Mouse (Mus musculus) heart, embryonic 13.5 days (tissue): ENCODE measurements around the gene Il18r1. TPM values are rescaled to one million over a fixed set of nuclear protein-coding genes. Genes with fewer than 3 reads are reported as not detected.

Source experiments
- ATAC-seq: fragments of 200-750 bp; cut with Nextera tagmentation; 2 replicates; pipeline ENCODE4 v1.8.0; 2017; ENCODE audit warnings: moderate TSS enrichment; ENCODE audit not compliant: insufficient number of reproducible peaks, low FRiP score, low TSS enrichment; ENCODE audit errors: extremely low read depth
- H3K27ac ChIP-seq: fragments of 300-500 bp; sonication (generic); replicated peaks from 2 replicates; pipeline ENCODE4 v1.5.1; 2015; ENCODE audit warnings: moderate library complexity, mild to moderate bottlenecking, inconsistent platforms
- H3K27me3 ChIP-seq: fragments of 300-500 bp; sonication (generic); replicated peaks from 2 replicates; pipeline ENCODE4 v1.6.1; 2015; ENCODE audit warnings: mild to moderate bottlenecking, inconsistent platforms
- H3K36me3 ChIP-seq: fragments of 300-500 bp; sonication (generic); 2 replicates; pipeline ENCODE4 v1.6.1; 2015; ENCODE audit warnings: mild to moderate bottlenecking, inconsistent platforms
- H3K4me1 ChIP-seq: fragments of 300-500 bp; sonication (generic); 2 replicates; pipeline ENCODE4 v1.6.1; 2015; ENCODE audit warnings: inconsistent platforms
- H3K4me2 ChIP-seq: fragments of 300-500 bp; sonication (generic); 2 replicates; pipeline ENCODE4 v1.6.1; 2015; ENCODE audit warnings: inconsistent platforms, mild to moderate bottlenecking, moderate library complexity
- H3K4me3 ChIP-seq: fragments of 300-500 bp; sonication (generic); 2 replicates; pipeline ENCODE4 v1.5.1; 2015; ENCODE audit warnings: moderate library complexity, mild to moderate bottlenecking, inconsistent platforms
- H3K9ac ChIP-seq: fragments of 300-500 bp; sonication (generic); 2 replicates; pipeline ENCODE4 v1.6.1; 2015; ENCODE audit warnings: inconsistent platforms, mild to moderate bottlenecking, moderate library complexity
- H3K9me3 ChIP-seq: fragments of 300-500 bp; sonication (generic); 2 replicates; pipeline ENCODE4 v1.6.1; 2016; ENCODE audit warnings: inconsistent platforms
- WGBS: fragments of 180-500 bp; shearing (Covaris S2); methylation state at CpG from one replicate; pipeline ENCODE4 v1.1.7; 2015; ENCODE audit warnings: mixed read lengths; 5-methylcytosine and 5-hydroxymethylcytosine counted together
- polyA plus RNA-seq: library from polyadenylated mRNA; unstranded; fragments of >200 nt; fragmentation: Nextera tagmentation; extraction: Ambion mirVana; gene quantifications from 2 replicates; pipeline ENCODE4 v1.2.1, GENCODE M21; 2015

Il18r1 gene
- polyA plus RNA-seq, 1 experiment from 2014 or later: not detected

DNA sequence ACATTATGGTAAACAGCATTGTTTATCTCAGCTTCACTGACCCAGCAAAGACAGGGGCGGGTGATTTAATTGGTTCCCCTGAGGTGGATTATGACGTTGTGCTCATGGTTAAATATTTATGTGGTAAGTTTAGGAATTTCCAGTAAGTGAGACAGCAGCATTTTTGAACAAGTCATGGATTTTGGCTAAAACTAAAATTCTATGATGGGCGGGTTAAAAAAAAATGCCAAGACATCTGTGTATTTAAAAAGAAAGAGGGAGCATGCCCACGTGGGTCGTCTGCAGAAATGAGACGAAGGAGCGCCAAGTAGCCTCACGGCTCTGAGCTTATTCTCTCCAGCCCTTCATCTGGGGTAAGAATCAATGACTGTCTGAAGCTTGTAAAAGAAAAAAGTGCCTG lies 25.8 kb upstream of the Il18r1 start:
- no peak overlapping the region for H3K4me3 ChIP-seq
- H3K36me3 ChIP-seq: no peaks in the 10 kb centered on the region
- H3K4me2 ChIP-seq: no peak overlapping the region
- no peaks in the 10 kb centered on the region for H3K4me1 ChIP-seq
- H3K9me3 ChIP-seq: no peaks in the 10 kb centered on the region
- no peak for ATAC-seq
- H3K27ac ChIP-seq: no peak overlapping the region
- WGBS: 72% methylated on average over 8 of the region's 8 CpGs
- no peak overlapping the region for H3K9ac ChIP-seq
- H3K27me3 ChIP-seq: no peaks in the 10 kb centered on the region

DNA sequence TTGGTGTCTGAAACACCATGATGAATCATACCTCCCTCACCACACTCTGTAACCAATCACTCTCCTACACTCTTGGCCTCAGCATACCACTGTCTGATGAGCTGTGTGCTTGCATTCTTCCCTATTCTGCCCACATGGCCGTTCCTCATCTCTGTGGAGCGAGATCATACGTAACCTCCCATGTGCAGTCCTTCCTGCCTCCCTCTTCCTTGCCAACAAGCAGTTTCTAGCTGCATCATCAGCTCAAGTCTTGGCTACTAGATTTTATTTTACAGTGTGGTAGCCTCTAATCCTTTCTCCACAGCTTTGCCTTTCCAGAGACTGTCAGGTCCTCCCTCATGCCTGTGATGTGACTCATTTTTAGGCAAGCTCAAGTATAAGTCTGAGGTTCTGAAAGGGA lies 20.6 kb upstream of the Il18r1 start:
- WGBS: 59% methylated on average over 3 of the region's 3 CpGs
- Histone ChIP-seq H3K9ac (no peak overlapping the region), H3K27ac (no peak overlapping the region)

DNA sequence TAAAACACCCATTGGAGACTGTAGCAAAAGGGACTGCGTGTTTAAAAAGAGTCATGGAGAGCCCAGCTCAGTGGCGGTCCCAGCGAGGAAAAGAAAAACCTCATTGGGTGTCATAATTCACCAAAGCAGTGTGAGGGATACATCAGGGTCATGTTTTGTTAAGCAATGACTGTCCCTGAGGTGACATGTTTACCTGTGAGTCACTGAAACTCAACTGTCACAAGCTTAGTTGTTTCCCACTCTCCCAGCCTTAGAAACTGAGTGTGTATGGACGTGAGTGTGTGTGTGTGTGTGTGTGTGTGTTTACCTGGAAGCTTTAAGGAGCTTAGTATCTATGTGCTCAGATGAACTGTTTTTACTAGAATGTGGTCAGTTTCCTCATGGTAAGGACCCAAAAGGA lies 2.0 kb downstream of the Il18r1 start:
- Histone ChIP-seq H3K4me3 (no peak overlapping the region), H3K36me3 (no peaks in the 10 kb centered on the region), H3K9ac (no peak overlapping the region), H3K4me1 (no peaks in the 10 kb centered on the region), H3K27ac (no peak overlapping the region), H3K9me3 (no peaks in the 10 kb centered on the region), H3K4me2 (no peak overlapping the region), H3K27me3 (peaks cover 14% of the 10 kb centered on the region; the same call in 1 of the 2 replicates)
- no peak for ATAC-seq
- WGBS: 88% methylated on average over 4 of the region's 4 CpGs

More for the DNA sequence above, 20.6 kb upstream of the Il18r1 start:
- Histone ChIP-seq H3K4me3 (no peak overlapping the region), H3K9me3 (no peaks in the 10 kb centered on the region), H3K4me2 (no peak overlapping the region), H3K27me3 (no peaks in the 10 kb centered on the region), H3K4me1 (no peaks in the 10 kb centered on the region), H3K36me3 (no peaks in the 10 kb centered on the region)
- no peak for ATAC-seq

DNA sequence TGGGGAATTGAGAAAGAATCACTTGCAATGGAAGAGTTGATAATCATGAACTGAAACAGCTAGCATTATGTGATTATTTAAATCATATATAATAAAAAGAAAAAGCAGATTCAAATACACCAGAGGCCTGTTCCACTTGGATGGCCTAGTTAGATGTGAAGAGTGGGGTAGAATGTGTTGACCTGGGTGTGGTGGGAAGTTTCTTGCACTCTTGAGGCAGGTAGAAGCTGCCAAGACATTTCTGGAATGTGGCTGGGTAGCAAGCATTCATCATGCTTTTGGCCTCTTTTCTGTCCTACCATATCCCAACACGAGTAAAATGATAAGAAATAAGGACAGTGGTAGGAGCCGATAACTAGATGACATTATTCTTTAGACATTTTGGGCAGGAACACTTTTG lies 3.5 kb downstream of the Il18r1 start:
- 51% methylated on average over 2 of the region's 2 CpGs for WGBS
- no peak overlapping the region for H3K9ac ChIP-seq
- H3K4me2 ChIP-seq: no peak overlapping the region
- ATAC-seq: no peak
- H3K4me3 ChIP-seq: no peak overlapping the region
- H3K9me3 ChIP-seq: no peaks in the 10 kb centered on the region
- H3K4me1 ChIP-seq: no peaks in the 10 kb centered on the region
- H3K27ac ChIP-seq: no peak overlapping the region
- peaks cover 8% of the 10 kb centered on the region; the same call in 1 of the 2 replicates for H3K27me3 ChIP-seq
- no peaks in the 10 kb centered on the region for H3K36me3 ChIP-seq

DNA sequence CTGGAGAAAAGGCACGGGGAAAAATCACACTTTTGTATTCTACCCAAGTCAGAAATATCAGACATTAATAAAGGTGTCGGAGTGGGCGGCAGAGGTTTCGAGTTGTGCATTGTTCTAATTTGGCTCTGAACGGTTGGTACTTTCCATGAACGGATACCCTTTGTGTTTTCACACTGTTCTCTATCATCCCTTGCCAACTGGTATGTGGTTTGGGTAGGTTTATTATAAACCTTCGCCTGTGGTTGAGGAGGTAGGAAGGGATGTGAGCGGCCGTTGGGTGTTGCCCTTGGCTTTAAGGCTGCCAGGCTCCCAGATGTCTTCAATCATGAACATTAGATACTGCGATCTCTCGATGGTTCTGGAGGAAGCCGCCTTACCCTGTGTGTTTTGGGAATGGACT lies 4.5 kb downstream of the Il18r1 start:
- Histone ChIP-seq H3K36me3 (no peaks in the 10 kb centered on the region), H3K9me3 (no peaks in the 10 kb centered on the region), H3K9ac (no peak overlapping the region), H3K4me3 (no peak overlapping the region), H3K27ac (no peak overlapping the region), H3K4me2 (no peak overlapping the region), H3K27me3 (0 out of 2 replicates have a peak, but pooled peaks cover 5% of the 10 kb centered on the region), H3K4me1 (no peaks in the 10 kb centered on the region)
- 81% methylated on average over 12 of the region's 12 CpGs for WGBS
- ATAC-seq: no peak

DNA sequence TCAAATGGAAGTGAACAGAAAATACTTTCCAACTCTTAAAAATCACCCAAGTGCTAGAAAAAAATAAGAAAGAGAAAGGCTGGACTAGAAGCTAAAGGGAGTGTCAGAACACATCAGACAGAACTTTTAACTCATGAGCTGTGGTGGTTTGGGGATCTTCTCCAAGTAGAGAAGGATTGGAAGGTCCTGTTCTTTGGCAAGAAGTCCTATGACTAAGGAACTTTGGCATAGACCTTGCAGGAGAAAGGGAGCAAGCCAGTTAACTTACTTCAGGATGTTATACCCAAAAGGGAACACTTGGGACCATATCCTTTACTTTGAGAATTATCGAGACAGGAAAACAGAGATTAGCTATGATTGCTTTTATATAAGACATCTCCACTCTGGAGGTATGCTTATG lies 7.0 kb downstream of the Il18r1 start:
- Histone ChIP-seq H3K4me1 (no peaks in the 10 kb centered on the region), H3K36me3 (no peaks in the 10 kb centered on the region), H3K9me3 (no peaks in the 10 kb centered on the region), H3K27me3 (no peaks in the 10 kb centered on the region; the same call in 1 of the 2 replicates), H3K4me2 (no peak overlapping the region), H3K27ac (no peak overlapping the region), H3K4me3 (no peak overlapping the region), H3K9ac (no peak overlapping the region)
- no peak for ATAC-seq
- 76% methylated on average over 1 of the region's 1 CpGs for WGBS

DNA sequence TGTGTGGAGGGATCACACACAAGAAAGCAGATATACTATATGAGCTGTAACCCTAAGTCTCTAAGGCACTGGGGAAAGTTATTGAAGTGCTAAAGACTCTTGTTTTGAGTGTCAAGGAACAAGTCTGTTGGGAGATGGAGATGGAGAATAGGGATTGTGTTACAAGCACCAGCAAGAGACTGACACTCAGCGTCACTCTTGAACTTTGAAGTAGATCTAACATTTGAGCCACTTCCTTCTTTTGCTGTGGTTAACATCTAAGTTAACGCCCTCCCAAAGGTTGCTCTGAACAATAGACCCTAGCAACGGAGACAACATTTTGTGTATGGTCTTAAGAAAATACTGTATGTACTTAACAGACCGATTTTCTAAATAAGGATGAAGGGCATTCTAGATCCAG lies 8.3 kb downstream of the Il18r1 start:
- no peak for ATAC-seq
- Histone ChIP-seq H3K4me2 (no peak overlapping the region), H3K4me3 (no peak overlapping the region), H3K9me3 (no peaks in the 10 kb centered on the region), H3K4me1 (no peaks in the 10 kb centered on the region), H3K27me3 (no peaks in the 10 kb centered on the region; the same call in 1 of the 2 replicates), H3K27ac (no peak overlapping the region), H3K9ac (no peak overlapping the region), H3K36me3 (no peaks in the 10 kb centered on the region)
- 79% methylated on average over 4 of the region's 4 CpGs for WGBS

DNA sequence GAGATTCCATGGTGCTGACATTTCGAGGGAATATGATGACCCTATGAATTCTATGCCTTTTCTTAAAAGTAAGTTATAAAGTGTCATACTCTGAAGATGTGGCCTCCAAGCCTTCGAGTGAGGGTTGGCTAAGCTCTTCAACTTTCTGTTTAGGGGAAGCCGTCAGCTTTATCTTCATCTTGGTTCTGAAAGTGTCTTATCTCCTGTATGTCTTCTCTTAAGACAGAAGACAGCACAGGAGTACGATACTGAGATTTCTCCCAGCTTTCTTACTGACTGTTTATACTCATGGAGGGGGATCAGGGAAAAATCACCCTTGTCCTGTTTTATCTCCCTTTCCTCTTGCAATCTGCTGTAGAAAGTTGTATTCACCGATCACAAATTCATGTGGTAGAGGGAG lies 9.0 kb downstream of the Il18r1 start:
- no peak overlapping the region for H3K27ac ChIP-seq
- no peak overlapping the region for H3K4me3 ChIP-seq
- no peaks in the 10 kb centered on the region; the same call in 1 of the 2 replicates for H3K27me3 ChIP-seq
- no peak overlapping the region for H3K9ac ChIP-seq
- no peaks in the 10 kb centered on the region for H3K36me3 ChIP-seq
- 49% methylated on average over 5 of the region's 5 CpGs for WGBS
- no peak overlapping the region for H3K4me2 ChIP-seq
- no peaks in the 10 kb centered on the region for H3K4me1 ChIP-seq
- no peaks in the 10 kb centered on the region for H3K9me3 ChIP-seq
- no peak for ATAC-seq

DNA sequence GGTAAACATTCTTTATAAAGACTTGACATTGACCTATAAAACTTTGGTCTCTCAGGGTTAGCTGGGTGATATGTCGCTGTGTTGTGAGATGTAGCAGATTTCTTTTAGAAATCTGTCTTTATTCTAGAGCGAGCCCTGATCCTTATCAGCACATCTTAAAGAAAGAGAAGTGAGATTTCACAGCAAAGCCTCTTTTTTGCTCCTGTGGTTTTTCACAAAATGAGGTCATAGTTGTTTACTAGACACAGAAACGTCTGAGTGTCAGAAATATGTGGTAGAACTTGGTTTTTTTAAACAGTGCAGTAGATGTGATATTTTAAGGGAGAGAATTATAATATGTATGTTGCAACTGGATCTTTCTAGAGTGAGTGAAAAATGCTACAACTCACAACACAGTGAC lies 10.3 kb downstream of the Il18r1 start:
- no peak for ATAC-seq
- Histone ChIP-seq H3K36me3 (no peaks in the 10 kb centered on the region), H3K4me2 (no peak overlapping the region), H3K27ac (no peak overlapping the region), H3K9ac (no peak overlapping the region), H3K4me1 (no peaks in the 10 kb centered on the region), H3K4me3 (no peak overlapping the region), H3K27me3 (no peaks in the 10 kb centered on the region; the same call in 1 of the 2 replicates), H3K9me3 (no peaks in the 10 kb centered on the region)
- WGBS: 62% methylated on average over 3 of the region's 3 CpGs

DNA sequence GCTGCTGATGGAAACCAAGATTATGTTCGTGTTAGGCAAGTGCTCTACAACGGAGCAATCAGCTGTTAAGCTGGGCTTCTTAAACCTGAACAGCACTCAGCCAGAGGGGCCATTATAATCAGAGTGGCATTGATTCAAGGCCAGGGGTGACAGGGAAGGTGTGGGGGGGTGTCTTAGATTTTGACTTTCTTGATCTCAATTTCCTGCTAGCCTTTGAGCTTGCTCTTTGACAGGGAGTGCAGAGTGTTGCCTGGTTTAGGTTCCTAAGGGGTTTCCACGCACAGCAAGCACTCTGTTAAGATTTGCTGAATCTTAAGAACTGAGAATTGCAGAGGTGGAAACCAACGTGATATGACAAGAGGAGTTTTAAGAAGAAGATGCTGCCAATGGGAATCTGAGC lies 11.4 kb downstream of the Il18r1 start:
- Histone ChIP-seq H3K27me3 (no peaks in the 10 kb centered on the region; the same call in 1 of the 2 replicates), H3K9me3 (no peaks in the 10 kb centered on the region), H3K4me1 (no peaks in the 10 kb centered on the region), H3K4me3 (no peak overlapping the region), H3K27ac (no peak overlapping the region), H3K9ac (no peak overlapping the region), H3K4me2 (no peak overlapping the region), H3K36me3 (no peaks in the 10 kb centered on the region)
- 45% methylated on average over 4 of the region's 4 CpGs for WGBS
- ATAC-seq: no peak

DNA sequence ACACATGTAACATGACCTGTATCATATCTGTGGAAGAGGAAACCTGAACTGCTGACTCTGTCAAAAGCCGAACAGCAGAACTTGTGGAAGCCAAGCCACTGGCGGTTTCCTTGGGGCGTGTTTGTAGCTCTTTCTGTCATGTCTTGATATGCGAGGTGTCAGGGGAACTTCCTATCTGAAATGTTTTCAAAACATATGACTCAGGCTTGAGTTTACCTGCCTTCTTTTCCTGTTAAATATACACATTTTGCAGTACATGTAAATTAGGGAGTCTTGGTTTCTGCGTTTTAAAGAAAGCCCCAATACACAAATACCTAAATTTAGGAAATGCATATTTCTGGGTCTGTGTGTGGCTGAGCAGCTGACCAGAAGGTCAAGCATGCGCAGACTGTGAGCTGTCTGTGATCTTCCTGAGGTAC lies 14.2 kb downstream of the Il18r1 start:
- Histone ChIP-seq H3K9me3 (no peaks in the 10 kb centered on the region), H3K27ac (no peak overlapping the region), H3K27me3 (no peaks in the 10 kb centered on the region; the same call in 1 of the 2 replicates), H3K4me3 (no peak overlapping the region), H3K36me3 (no peaks in the 10 kb centered on the region), H3K9ac (no peak overlapping the region), H3K4me2 (no peak overlapping the region), H3K4me1 (no peaks in the 10 kb centered on the region)
- no peak for ATAC-seq
- 55% methylated on average over 6 of the region's 6 CpGs for WGBS

DNA sequence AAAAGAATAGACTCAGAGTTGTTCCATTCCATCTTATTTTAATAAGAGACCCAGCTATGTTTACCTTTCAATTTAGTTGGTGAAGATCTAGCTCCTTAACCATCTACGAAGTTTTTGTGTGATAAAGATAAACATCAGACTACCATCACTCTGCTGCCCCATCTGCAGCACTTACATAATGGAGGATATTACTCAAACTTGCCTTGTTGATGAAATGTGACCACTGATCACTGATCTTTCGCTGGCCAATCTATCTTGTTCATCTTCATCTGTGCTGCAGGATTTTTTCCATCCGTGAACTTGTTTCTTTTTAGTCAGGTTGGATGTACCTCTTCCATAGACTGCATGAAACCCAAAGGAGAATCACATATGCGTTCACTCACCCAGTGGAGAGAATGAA lies 29.2 kb downstream of the Il18r1 start:
- no peaks in the 10 kb centered on the region for H3K9me3 ChIP-seq
- no peaks in the 10 kb centered on the region; the same call in 1 of the 2 replicates for H3K27me3 ChIP-seq
- no peaks in the 10 kb centered on the region for H3K36me3 ChIP-seq
- no peaks in the 10 kb centered on the region for H3K4me1 ChIP-seq
- H3K27ac ChIP-seq: no peak overlapping the region
- 72% methylated on average over 4 of the region's 4 CpGs for WGBS
- H3K9ac ChIP-seq: no peak overlapping the region
- no peak for ATAC-seq
- no peak overlapping the region for H3K4me3 ChIP-seq
- no peak overlapping the region for H3K4me2 ChIP-seq
